Mouse (Mus musculus): ENCODE measurements around the gene Mlkl. TPM values are rescaled to one million over a fixed set of nuclear protein-coding genes. Genes with fewer than 3 reads are reported as not detected.
A peak's percentile ranks its signal among the peaks of the same experiment; 100 is the strongest.

Mlkl gene
- total and polyA plus RNA-seq, 3 experiments = 0.72 to 7.9 (median 1.5) TPM

DNA sequence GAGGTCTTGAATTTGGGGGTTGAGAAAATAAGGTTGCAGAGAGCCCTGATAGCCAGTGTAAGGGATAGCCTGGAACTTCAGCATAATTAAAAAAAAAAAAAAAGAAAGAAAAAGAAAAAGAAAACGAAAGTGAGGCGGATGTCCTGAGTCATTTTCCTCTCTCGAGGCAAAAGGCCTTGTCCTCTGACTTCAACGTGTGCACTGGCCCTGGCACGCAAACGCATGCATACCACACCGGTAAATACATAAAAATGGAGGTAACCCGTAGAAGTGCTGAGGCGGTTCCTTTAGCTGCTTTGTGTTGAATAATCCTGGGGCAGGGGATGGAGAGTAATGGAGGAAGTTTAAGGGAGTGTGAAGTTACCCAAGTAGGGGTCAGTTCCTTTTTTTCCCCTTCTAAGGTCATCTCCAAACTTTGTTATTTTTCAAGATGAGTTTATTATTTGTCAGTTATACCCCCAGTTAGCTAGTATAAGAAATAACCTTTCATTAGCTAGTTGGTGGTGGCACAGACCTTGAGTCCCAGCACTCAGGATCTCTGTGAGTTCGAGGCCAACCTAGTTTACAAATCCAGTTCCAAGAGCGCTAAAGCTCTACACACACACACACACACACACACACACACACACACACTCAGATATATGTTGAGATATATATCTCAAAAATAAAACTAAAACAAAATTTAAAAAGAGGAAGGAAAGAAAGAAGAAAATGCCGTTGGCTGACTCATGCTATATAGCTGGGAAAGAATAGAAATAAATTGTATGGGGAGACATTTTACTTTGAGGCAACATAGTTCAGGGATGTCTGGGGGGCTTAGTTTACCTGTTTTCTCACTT is 612 bp upstream of the Mlkl start:
- dilution Hi-C loops (cut with MboI; ENCODE audit: extremely low pct_ligation_motif_present, extremely low pct_unique_long_range_greater_than_20kb, low sequenced_read_pairs) = no loop called here
- peak overlapping the region; percentile 76 for H3K4me2 ChIP-seq (ENCODE audit: insufficient read depth, low read depth, poor library complexity, severe bottlenecking)
- H3K4me1 ChIP-seq (ENCODE audit: control insufficient read depth in 1 of 2, insufficient read depth in 2 of 2) = peaks cover 0 to 11% of the 10 kb centered on the region in 2 experiments; a peak in 2 of 4 replicates
- peak overlapping the region; percentile 76 for H3K9ac ChIP-seq (ENCODE audit: insufficient read depth, low read depth)
- peak; percentile 45 for TF ChIP-seq MXI1 (IDR thresholded peaks at IDR 0.05; ENCODE audit: low read depth, low read length)
- no peak for TF ChIP-seq POLR2A (IDR thresholded peaks at IDR 0.05; ENCODE audit: low read depth, low read length)
- TF ChIP-seq CTCF (conservative IDR thresholded peaks at IDR 0.05 in 1 of 2, IDR thresholded peaks at IDR 0.05 in 1 of 2; ENCODE audit: low read depth in 2 of 2, low read length in 2 of 2) = no peak
- peak; percentile 86 for TF ChIP-seq ZNF384 (IDR thresholded peaks at IDR 0.05; ENCODE audit: low read depth, low read length)
- 0 out of 2 replicates have a peak, but pooled peaks have one; percentile 25 for TF ChIP-seq EP300 (IDR thresholded peaks at IDR 0.05; ENCODE audit: low read length)
- peak; percentile 64; the same call in 1 of the 2 replicates for TF ChIP-seq IRF4 (IDR thresholded peaks at IDR 0.05; ENCODE audit: low read depth, low read length)
- TF ChIP-seq BHLHE40 (IDR thresholded peaks at IDR 0.05; ENCODE audit: low read depth, low read length) = peak; percentile 76
- 0 out of 2 replicates have a peak, but pooled peaks have one; percentile 23 for TF ChIP-seq MYC (IDR thresholded peaks at IDR 0.05; ENCODE audit: low read depth, low read length)
- TF ChIP-seq ETS1 (conservative IDR thresholded peaks at IDR 0.05; ENCODE audit: low read depth, low read length) = peak; percentile 12
- H3K27me3 ChIP-seq (replicated peaks) = peaks cover 35% of the 10 kb centered on the region
- peak; percentile 20 for DNase-seq (ENCODE audit: extremely low read depth)
- H3K27ac ChIP-seq (ENCODE audit: insufficient read depth, low read depth) = no peak overlapping the region
- peaks cover 2% of the 10 kb centered on the region for H3K9me3 ChIP-seq (replicated peaks; ENCODE audit: low read length)
- H3K36me3 ChIP-seq (replicated peaks in 1 of 2; ENCODE audit: control insufficient read depth in 1 of 2, insufficient read depth in 1 of 2, low read length in 1 of 2) = no peaks in the 10 kb centered on the region
- no peaks in the 10 kb centered on the region for H3K79me2 ChIP-seq (replicated peaks; ENCODE audit: control insufficient read depth, extremely low read depth, insufficient read depth, poor library complexity, severe bottlenecking)
- in situ Hi-C loops (cut with MboI; ENCODE audit: low pct_ligation_motif_present, low pct_unique_long_range_greater_than_20kb, low sequenced_read_pairs) = no loop called here
- peak overlapping the region in 2 of 3 experiments; percentile 36 to 57 for H3K4me3 ChIP-seq (replicated peaks in 1 of 3; ENCODE audit: low read depth in 2 of 3, low read length in 2 of 3, poor library complexity in 1 of 3)

DNA sequence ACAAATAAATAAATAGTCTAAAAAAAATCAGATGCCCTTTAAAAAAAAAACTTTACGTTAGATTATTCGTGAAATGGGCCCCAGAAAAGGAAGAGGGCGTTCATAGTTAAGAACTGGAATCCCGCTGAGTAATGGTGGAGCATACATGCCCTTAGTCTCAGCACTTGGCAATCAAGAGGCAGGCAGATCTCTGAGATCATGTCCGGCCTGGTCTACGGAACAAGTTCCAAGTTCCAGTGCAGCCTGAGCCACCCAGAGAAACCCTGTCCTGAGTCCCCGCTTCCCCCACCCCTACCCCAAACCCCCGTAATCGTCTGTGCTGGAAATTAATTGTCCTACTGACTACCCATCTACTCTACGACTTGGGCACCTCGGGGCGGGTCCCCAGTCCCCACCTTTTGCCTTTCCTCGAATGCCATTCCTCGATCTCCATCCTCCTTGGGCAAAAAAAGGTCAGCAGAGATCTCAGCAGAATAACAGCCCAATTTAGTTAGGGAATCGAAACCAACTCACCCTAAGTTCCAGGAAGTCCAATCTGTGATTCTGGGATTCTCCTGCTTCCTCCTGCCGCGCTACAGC is 577 bp downstream of the Mlkl start:
- H3K9ac ChIP-seq (ENCODE audit: insufficient read depth, low read depth) = peak overlapping the region; percentile 76
- H3K4me2 ChIP-seq (ENCODE audit: insufficient read depth, low read depth, poor library complexity, severe bottlenecking) = peak overlapping the region; percentile 76
- peak overlapping the region; percentile 13; the same call in 1 of the 2 replicates for H3K27ac ChIP-seq (ENCODE audit: insufficient read depth, low read depth)
- H3K4me1 ChIP-seq (ENCODE audit: control insufficient read depth in 1 of 2, insufficient read depth in 2 of 2) = peaks cover 0 to 11% of the 10 kb centered on the region in 2 experiments; a peak in 2 of 4 replicates
- H3K79me2 ChIP-seq (replicated peaks; ENCODE audit: control insufficient read depth, extremely low read depth, insufficient read depth, poor library complexity, severe bottlenecking) = no peaks in the 10 kb centered on the region; the same call in 1 of the 2 replicates
- H3K36me3 ChIP-seq (replicated peaks in 1 of 2; ENCODE audit: control insufficient read depth in 1 of 2, insufficient read depth in 1 of 2, low read length in 1 of 2) = peaks cover 0 to 4% of the 10 kb centered on the region in 2 experiments
- peaks cover 38% of the 10 kb centered on the region for H3K27me3 ChIP-seq (replicated peaks)
- dilution Hi-C loops (cut with MboI; ENCODE audit: extremely low pct_ligation_motif_present, extremely low pct_unique_long_range_greater_than_20kb, low sequenced_read_pairs) (no loop called here), in situ Hi-C loops (cut with MboI; ENCODE audit: low pct_ligation_motif_present, low pct_unique_long_range_greater_than_20kb, low sequenced_read_pairs) (no loop called here)
- no peak for DNase-seq (ENCODE audit: extremely low read depth)
- TF ChIP-seq EP300 (IDR thresholded peaks at IDR 0.05; ENCODE audit: low read length) (no peak), PAX5 (IDR thresholded peaks at IDR 0.05; ENCODE audit: low read length) (no peak), UBTF (IDR thresholded peaks at IDR 0.05; ENCODE audit: low read depth, low read length) (0 out of 2 replicates have a peak, but pooled peaks have one; percentile 69), RAD21 (IDR thresholded peaks at IDR 0.05; ENCODE audit: low read depth, low read length) (no peak), GABPA (IDR thresholded peaks at IDR 0.05; ENCODE audit: insufficient replicate concordance, low read depth, low read length) (no peak), TCF12 (IDR thresholded peaks at IDR 0.05; ENCODE audit: low read depth, low read length) (0 out of 2 replicates have a peak, but pooled peaks have one; percentile 3), IRF4 (IDR thresholded peaks at IDR 0.05; ENCODE audit: low read depth, low read length) (no peak), SMC3 (IDR thresholded peaks at IDR 0.05; ENCODE audit: low read depth, low read length) (no peak), POLR2A (IDR thresholded peaks at IDR 0.05; ENCODE audit: low read depth, low read length) (no peak), CHD1 (IDR thresholded peaks at IDR 0.05; ENCODE audit: low read depth, low read length) (0 out of 2 replicates have a peak, but pooled peaks have one; percentile 42), E2F4 (IDR thresholded peaks at IDR 0.05; ENCODE audit: insufficient replicate concordance, low read depth, low read length) (no peak), ZKSCAN1 (IDR thresholded peaks at IDR 0.05; ENCODE audit: borderline replicate concordance, low read depth, low read length) (no peak), NRF1 (IDR thresholded peaks at IDR 0.05; ENCODE audit: low read depth, low read length) (no peak), USF2 (conservative IDR thresholded peaks at IDR 0.05; ENCODE audit: low read depth, low read length) (no peak), SIN3A (IDR thresholded peaks at IDR 0.05; ENCODE audit: low read length) (0 out of 2 replicates have a peak, but pooled peaks have one; percentile 10), ZNF384 (IDR thresholded peaks at IDR 0.05; ENCODE audit: low read depth, low read length) (no peak), NELFE (IDR thresholded peaks at IDR 0.05; ENCODE audit: low read depth, low read length) (no peak), HCFC1 (IDR thresholded peaks at IDR 0.05; ENCODE audit: low read depth, low read length) (no peak), ETS1 (conservative IDR thresholded peaks at IDR 0.05; ENCODE audit: low read depth, low read length) (no peak), MYC (IDR thresholded peaks at IDR 0.05; ENCODE audit: low read depth, low read length) (no peak), KAT2A (IDR thresholded peaks at IDR 0.05; ENCODE audit: insufficient replicate concordance, low read length) (no peak)
- H3K9me3 ChIP-seq (replicated peaks; ENCODE audit: low read length) = no peaks in the 10 kb centered on the region
- H3K4me3 ChIP-seq (replicated peaks in 1 of 3; ENCODE audit: low read depth in 2 of 3, low read length in 2 of 3, poor library complexity in 1 of 3) = peak overlapping the region; percentile 36 to 69 (median 57)

Data from CH12.LX (cell line).